Mouse (Mus musculus): Measurements from ENCODE around the gene Itpa. TPM values are rescaled to one million over a fixed set of nuclear protein-coding genes. Genes with fewer than 3 reads are reported as not detected.

Itpa gene
- polyA plus RNA-seq, 1 experiment from 2014 or later: 80.9 TPM

DNA sequence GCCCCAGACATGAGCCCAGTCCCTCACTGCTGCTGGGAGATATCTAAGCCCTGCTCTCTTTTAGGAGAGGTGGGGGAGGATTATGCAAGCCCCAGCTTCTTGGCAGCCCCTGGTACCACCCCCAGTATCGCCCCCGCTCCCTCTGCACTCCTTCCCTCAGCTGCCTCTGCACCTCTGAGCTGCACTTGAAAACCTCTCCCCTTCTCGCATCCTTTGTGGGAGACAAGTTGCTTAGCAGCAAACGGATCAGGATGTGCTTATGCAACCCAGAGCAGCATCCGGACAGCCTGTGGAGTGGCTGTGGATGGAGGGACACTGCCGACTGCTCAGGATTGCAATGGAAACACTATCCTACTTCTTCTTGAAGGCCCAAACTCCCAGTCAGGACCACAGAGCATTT lies 9.9 kb upstream of the Itpa start:
- Histone ChIP-seq H3K36me3 (peaks cover 100% of the 10 kb centered on the region), H3K9me3 (no peaks in the 10 kb centered on the region), H3K27me3 (replicated peaks) (no peaks in the 10 kb centered on the region), H3K4me3 (no peak overlapping the region), H3K9ac (no peak overlapping the region), H3K4me1 (peaks cover under 1% of the 10 kb centered on the region; the same call in 1 of the 2 replicates), H3K4me2 (no peak overlapping the region), H3K27ac (replicated peaks) (no peak overlapping the region)
- 75% methylated on average over 6 of the region's 6 CpGs for WGBS
- ATAC-seq (ENCODE audit: extremely low read depth, insufficient number of reproducible peaks, low FRiP score, low TSS enrichment): no peak

DNA sequence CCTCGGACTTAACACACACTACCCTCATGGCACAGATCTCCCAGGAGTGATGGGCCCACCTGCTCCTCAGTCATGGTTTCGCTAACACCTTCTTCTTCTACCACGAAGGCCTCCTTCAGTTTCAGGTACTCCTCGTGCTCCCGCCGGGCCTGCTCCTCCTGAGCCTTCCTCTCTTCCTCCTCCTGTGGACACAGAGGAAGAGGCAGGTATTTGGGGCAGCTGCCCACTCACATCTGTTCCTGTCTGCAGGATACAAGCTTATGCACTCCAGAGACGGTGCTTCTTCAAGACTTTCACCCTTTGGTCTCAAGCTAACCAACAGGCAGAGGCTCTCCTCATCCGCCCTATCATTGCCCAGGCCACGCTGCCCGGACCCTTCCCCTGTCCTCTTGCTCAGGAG lies 8.9 kb upstream of the Itpa start:
- Histone ChIP-seq H3K9ac (no peak overlapping the region), H3K27ac (replicated peaks) (no peak overlapping the region), H3K4me3 (no peak overlapping the region), H3K4me1 (peaks cover 11% of the 10 kb centered on the region), H3K27me3 (replicated peaks) (no peaks in the 10 kb centered on the region), H3K4me2 (no peak overlapping the region), H3K9me3 (no peaks in the 10 kb centered on the region), H3K36me3 (peaks cover 97% of the 10 kb centered on the region)
- 92% methylated on average over 10 of the region's 10 CpGs for WGBS
- no peak for ATAC-seq (ENCODE audit: extremely low read depth, insufficient number of reproducible peaks, low FRiP score, low TSS enrichment)

DNA sequence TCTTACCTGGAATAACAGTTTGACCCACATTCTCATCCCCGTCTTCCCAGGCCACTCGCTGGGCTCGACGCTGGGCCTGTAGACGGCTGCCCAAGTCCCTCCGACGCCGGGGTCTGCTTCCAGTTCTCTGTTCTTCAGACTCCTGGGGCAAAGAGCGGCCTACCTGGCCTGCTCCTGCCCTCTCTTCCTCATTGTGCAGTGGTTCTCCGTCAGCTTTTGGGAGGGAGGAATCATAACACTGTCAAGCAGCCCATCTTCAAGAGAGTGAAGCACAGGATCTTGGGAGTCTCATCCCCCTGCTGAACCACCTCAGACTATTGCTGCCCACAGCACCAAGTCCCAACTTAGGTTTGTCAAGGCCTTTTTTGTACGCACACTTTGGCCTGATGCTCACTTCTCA lies 4.1 kb upstream of the Itpa start:
- peak overlapping the region; percentile 99 for H3K27ac ChIP-seq (replicated peaks)
- no peaks in the 10 kb centered on the region for H3K27me3 ChIP-seq (replicated peaks)
- peak overlapping the region; percentile 69 for H3K4me3 ChIP-seq
- H3K9me3 ChIP-seq: no peaks in the 10 kb centered on the region
- 92% methylated on average over 11 of the region's 11 CpGs for WGBS
- H3K4me2 ChIP-seq: peak overlapping the region; percentile 87
- H3K9ac ChIP-seq: peak overlapping the region; percentile 91
- peaks cover 28% of the 10 kb centered on the region for H3K4me1 ChIP-seq
- no peak for ATAC-seq (ENCODE audit: extremely low read depth, insufficient number of reproducible peaks, low FRiP score, low TSS enrichment)
- H3K36me3 ChIP-seq: peaks cover 49% of the 10 kb centered on the region

DNA sequence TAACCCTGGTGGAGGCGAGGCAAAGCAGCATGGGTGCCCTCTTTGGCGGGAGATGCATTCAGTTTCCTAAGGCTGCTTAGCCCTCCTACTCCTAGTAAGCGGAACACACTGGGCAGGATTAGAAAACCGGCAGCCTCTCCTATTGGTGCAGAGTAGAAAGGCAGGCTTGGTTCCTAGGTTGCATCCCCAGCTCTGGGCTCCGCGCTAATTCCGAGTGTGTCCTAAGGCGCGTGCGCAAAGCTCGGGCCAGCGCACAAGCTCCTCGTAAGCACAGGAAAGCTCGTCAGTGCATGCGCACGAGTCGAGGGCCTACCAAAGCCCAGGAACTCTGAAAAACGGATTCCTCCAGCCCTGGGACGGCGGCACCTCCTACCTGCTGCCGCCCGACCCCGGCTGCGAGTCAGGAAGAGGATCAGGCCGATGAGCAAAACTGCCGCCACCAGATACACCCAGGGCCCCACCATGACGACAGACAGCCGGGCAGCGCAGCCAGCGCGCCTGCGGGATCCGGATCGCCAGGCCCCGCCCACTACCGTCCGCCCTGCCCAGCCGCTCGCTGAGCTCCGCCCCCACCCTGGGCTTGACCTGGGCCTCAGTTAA lies 3.2 kb upstream of the Itpa start, which contains the start of gene Ddrgk1:
TSS of gene Ddrgk1 (minus strand) at position 558 of the 600 bp plus-strand sequence.
- no peaks in the 10 kb centered on the region for H3K9me3 ChIP-seq
- peak within 1 kb of the TSS; percentile 91 for H3K9ac ChIP-seq
- H3K4me1 ChIP-seq: peaks cover 37% of the 10 kb centered on the region
- peak within 1 kb of the TSS; percentile 69 for H3K4me3 ChIP-seq
- peak within 1 kb of the TSS; percentile 99 for H3K27ac ChIP-seq (replicated peaks)
- H3K27me3 ChIP-seq (replicated peaks): no peaks in the 10 kb centered on the region
- peak within 1 kb of the TSS; percentile 87 for H3K4me2 ChIP-seq
- peaks cover 40% of the 10 kb centered on the region for H3K36me3 ChIP-seq
- ATAC-seq (ENCODE audit: extremely low read depth, insufficient number of reproducible peaks, low FRiP score, low TSS enrichment): peak; percentile 88
- WGBS: under 1% methylated on average over 40 of the region's 40 CpGs

DNA sequence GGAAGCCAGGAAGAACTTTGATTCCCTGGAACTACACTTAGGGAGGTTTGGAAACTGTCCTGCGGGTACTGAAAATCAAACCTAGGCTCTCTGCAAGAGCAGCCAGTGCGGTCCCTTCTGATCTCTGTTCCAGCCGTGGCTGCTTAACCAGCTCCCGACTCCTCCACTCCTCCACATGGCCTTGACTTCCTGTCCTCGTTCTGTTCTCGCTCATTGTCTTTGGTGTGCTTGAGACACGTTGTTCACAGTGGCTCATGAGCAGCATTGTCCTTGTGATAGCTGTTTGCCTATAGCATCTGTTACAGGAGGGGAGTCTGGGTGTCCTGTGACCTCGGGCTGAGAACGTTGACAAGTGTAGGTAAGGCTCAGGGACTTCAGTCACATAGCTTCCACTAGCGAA lies 9.8 kb downstream of the Itpa start:
- 73% methylated on average over 10 of the region's 10 CpGs for WGBS
- Histone ChIP-seq H3K9ac (no peak overlapping the region), H3K9me3 (no peaks in the 10 kb centered on the region), H3K4me2 (no peak overlapping the region), H3K27ac (replicated peaks) (no peak overlapping the region), H3K4me3 (no peak overlapping the region), H3K36me3 (peaks cover 98% of the 10 kb centered on the region), H3K4me1 (no peaks in the 10 kb centered on the region), H3K27me3 (replicated peaks) (no peaks in the 10 kb centered on the region)
- ATAC-seq (ENCODE audit: extremely low read depth, insufficient number of reproducible peaks, low FRiP score, low TSS enrichment): no peak

DNA sequence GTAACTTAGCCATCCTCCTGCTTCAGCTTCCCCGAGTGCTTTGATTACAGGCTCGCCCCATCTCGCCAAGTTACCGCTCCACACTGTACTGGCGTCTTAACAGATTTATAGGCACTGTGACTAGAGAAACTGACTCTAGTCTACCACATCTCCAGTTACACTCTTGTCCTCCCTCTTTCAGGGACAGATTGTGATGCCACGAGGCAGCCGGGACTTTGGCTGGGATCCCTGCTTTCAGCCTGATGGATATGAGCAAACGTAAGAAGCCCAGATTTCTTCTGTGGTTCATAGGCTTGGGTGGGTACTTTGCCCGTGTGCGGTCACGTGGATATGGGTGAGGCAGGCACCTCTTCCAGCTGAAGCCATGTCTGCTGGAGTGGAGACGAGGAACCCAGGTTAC lies 11.7 kb downstream of the Itpa start:
- Histone ChIP-seq H3K4me2 (no peak overlapping the region), H3K4me3 (no peak overlapping the region), H3K36me3 (peaks cover 97% of the 10 kb centered on the region), H3K9me3 (no peaks in the 10 kb centered on the region), H3K9ac (no peak overlapping the region), H3K4me1 (no peaks in the 10 kb centered on the region), H3K27me3 (replicated peaks) (no peaks in the 10 kb centered on the region), H3K27ac (replicated peaks) (no peak overlapping the region)
- 95% methylated on average over 12 of the region's 12 CpGs for WGBS
- no peak for ATAC-seq (ENCODE audit: extremely low read depth, insufficient number of reproducible peaks, low FRiP score, low TSS enrichment)

DNA sequence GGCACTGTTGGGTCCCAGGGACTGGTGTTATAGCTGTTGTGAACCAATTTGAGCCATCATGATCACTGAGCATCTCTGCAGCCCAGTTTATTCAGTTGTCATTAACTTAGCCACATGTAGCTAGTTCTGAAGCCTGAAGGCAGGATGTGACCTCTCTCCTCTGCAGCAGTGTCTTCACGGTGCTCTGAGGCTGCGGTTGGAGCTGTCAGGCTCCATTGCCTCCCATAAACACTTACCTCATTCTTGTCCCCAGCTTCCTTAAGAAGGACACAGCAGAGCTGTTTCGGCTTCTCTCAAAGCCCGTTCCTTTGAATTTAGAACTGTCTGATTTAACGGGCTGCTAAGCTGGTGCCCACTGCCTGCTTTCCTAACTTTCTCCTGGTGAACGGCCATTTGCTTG lies 12.5 kb downstream of the Itpa start:
- Histone ChIP-seq H3K27ac (replicated peaks) (no peak overlapping the region), H3K4me1 (no peaks in the 10 kb centered on the region), H3K4me2 (no peak overlapping the region), H3K9me3 (no peaks in the 10 kb centered on the region), H3K27me3 (replicated peaks) (no peaks in the 10 kb centered on the region), H3K4me3 (no peak overlapping the region), H3K9ac (no peak overlapping the region), H3K36me3 (peaks cover 98% of the 10 kb centered on the region)
- WGBS: 92% methylated on average over 6 of the region's 6 CpGs
- ATAC-seq (ENCODE audit: extremely low read depth, insufficient number of reproducible peaks, low FRiP score, low TSS enrichment): no peak

DNA sequence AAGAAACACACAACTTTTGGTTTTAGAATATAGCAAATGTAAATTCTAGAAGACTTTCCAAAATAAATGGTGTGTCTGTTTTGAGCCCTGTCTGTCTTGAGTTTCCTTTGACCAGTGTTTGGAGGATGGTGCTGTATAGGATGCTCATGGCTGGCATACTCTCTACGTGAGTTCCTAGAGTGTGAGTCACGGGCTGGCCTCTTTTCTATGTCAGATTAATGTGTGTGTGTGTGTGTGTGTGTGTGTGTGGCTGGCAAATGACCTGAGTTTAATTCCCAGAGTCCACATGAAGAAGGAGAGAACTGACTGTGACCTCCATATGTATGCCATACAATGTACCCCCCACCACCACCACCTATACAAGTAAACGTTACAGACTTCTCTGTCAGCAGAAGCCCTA lies 14.1 kb downstream of the Itpa start:
- WGBS: 82% methylated on average over 3 of the region's 3 CpGs
- ATAC-seq (ENCODE audit: extremely low read depth, insufficient number of reproducible peaks, low FRiP score, low TSS enrichment): no peak
- Histone ChIP-seq H3K4me1 (no peaks in the 10 kb centered on the region), H3K9me3 (no peaks in the 10 kb centered on the region), H3K4me3 (no peak overlapping the region), H3K4me2 (no peak overlapping the region), H3K27ac (replicated peaks) (no peak overlapping the region), H3K27me3 (replicated peaks) (no peaks in the 10 kb centered on the region), H3K36me3 (peaks cover 83% of the 10 kb centered on the region), H3K9ac (no peak overlapping the region)

DNA sequence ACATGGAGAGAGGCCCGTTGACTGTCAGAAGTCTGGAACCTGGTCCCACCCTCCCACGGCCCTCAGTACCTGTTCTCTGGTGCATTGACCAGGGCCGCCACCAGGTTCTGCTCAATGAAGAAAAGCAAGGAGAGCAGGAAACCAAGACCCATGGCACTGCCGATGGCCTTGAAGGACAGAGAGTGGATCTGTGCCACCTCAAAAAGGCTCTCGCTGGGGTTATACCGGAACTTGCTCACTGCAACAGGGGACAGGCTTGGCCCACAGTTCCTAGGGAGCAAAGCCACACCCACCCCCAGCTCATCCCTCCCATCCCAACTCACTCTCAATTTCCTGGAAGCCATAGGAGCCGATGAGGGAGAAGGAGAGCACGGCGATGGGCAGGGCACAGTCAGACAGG lies 18.0 kb downstream of the Itpa start:
- Histone ChIP-seq H3K27me3 (replicated peaks) (no peaks in the 10 kb centered on the region), H3K4me1 (no peaks in the 10 kb centered on the region), H3K9me3 (no peaks in the 10 kb centered on the region), H3K9ac (no peak overlapping the region), H3K4me3 (no peak overlapping the region), H3K4me2 (no peak overlapping the region), H3K36me3 (peaks cover 44% of the 10 kb centered on the region), H3K27ac (replicated peaks) (no peak overlapping the region)
- 84% methylated on average over 9 of the region's 9 CpGs for WGBS
- ATAC-seq (ENCODE audit: extremely low read depth, insufficient number of reproducible peaks, low FRiP score, low TSS enrichment): no peak

DNA sequence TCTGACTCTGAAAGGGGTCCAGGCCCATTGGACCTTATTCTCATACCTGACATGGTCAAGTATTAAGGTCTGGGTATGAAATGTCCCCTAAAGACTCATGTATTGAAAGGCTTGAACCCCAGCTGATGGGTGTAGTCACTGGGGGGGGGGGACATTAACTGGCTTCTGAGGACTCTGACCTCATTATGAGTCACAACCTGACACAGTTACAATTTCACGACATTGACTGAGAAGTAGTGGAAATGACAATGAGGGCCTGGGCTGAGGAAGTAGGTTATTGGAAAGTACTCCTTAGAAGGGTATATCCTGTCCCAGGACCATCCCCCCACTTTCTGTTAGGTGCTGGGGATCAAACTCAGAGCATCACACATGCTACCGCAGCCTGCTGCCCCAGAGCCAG lies 21.6 kb downstream of the Itpa start:
- WGBS: 65% methylated on average over 2 of the region's 2 CpGs
- Histone ChIP-seq H3K27me3 (replicated peaks) (peaks cover 13% of the 10 kb centered on the region; the same call in 1 of the 2 replicates), H3K4me2 (no peak overlapping the region), H3K9ac (no peak overlapping the region), H3K27ac (replicated peaks) (no peak overlapping the region), H3K36me3 (peaks cover 10% of the 10 kb centered on the region; the same call in 1 of the 2 replicates), H3K4me3 (no peak overlapping the region), H3K4me1 (no peaks in the 10 kb centered on the region), H3K9me3 (no peaks in the 10 kb centered on the region)
- ATAC-seq (ENCODE audit: extremely low read depth, insufficient number of reproducible peaks, low FRiP score, low TSS enrichment): no peak

DNA sequence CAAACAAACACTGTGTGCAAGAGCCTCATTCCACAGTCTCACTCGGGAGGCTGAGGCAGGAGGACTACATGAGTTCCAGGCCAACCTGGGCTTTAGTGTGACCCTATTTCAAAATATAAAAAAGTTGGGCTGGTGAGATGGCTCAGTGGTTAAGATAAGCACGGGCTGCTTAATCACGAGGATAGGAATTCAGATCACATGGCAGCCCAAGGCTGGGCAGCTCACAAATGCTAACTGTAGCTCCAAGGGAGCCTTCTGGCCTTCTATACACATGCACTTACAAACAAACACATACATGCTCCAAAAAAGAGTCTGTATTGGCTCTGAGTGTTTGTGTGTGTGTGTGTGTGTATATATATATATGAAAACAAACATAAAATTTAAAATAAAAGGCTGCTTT lies 26.2 kb downstream of the Itpa start:
- Histone ChIP-seq H3K27ac (replicated peaks) (no peak overlapping the region), H3K9me3 (no peaks in the 10 kb centered on the region), H3K4me1 (peaks cover 16% of the 10 kb centered on the region), H3K27me3 (replicated peaks) (peaks cover 58% of the 10 kb centered on the region), H3K4me3 (no peak overlapping the region), H3K4me2 (no peak overlapping the region), H3K36me3 (no peaks in the 10 kb centered on the region), H3K9ac (no peak overlapping the region)
- ATAC-seq (ENCODE audit: extremely low read depth, insufficient number of reproducible peaks, low FRiP score, low TSS enrichment): no peak
- 25% methylated on average over 3 of the region's 3 CpGs for WGBS

DNA sequence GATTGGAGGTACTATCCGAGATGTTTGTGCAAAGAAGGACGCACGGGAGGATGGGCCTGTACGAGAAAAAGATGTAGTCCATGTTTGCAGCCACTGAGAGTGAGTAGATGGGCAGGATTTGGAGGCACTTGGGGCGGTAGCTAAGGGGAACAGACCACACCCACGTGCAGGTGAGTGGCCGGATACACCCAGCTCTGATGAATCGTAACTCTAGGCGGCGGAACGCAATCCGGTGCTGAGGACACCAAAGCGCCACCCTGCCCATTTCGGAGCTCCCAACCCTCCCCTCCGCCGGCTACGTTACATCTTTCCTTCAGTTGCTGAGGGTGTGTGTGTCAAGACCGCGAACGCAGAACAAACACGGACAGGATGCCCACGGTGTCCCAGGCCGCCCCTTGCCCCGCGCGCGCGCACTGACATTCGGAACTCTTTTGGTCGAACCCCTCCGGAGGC lies 29.3 kb downstream of the Itpa start:
- H3K9ac ChIP-seq: peak overlapping the region; percentile 75
- no peak overlapping the region for H3K27ac ChIP-seq (replicated peaks)
- peak overlapping the region; percentile 67 for H3K4me3 ChIP-seq
- ATAC-seq (ENCODE audit: extremely low read depth, insufficient number of reproducible peaks, low FRiP score, low TSS enrichment): no peak
- H3K4me1 ChIP-seq: peaks cover 16% of the 10 kb centered on the region
- H3K36me3 ChIP-seq: no peaks in the 10 kb centered on the region
- no peaks in the 10 kb centered on the region for H3K9me3 ChIP-seq
- H3K27me3 ChIP-seq (replicated peaks): peaks cover 79% of the 10 kb centered on the region
- H3K4me2 ChIP-seq: peak overlapping the region; percentile 100
- 1% methylated on average over 31 of the region's 31 CpGs for WGBS
